Mouse (Mus musculus) MEL (cell line): Measurements from ENCODE around the gene Adgrg7. TPM values are rescaled to one million over a fixed set of nuclear protein-coding genes. Genes with fewer than 3 reads are reported as not detected.

ENCODE experiments used
- DNase-seq: peaks from one replicate; pipeline ENCODE4 v3.0.0; 2011; ENCODE audit warnings: low read depth, low spot score
- H3K27ac ChIP-seq: 2 replicates; pipeline ENCODE4 v1.5.1; 2012; ENCODE audit warnings: low read depth, mild to moderate bottlenecking, control low read depth, low read length, moderate library complexity; ENCODE audit not compliant: control insufficient read depth
- H3K27me3 ChIP-seq, 2 experiments: fragments of 150-350 bp in 1 of 2; sonication (generic) in 1 of 2; 2 replicates each; pipeline ENCODE4 v1.6.1; 2012; ENCODE audit warnings: low read length in 2 of 2, mild to moderate bottlenecking in 2 of 2, improper control_type of control experiment in 1 of 2, moderate library complexity in 1 of 2; ENCODE audit not compliant: insufficient read depth in 2 of 2, control insufficient read depth in 1 of 2
- H3K36me3 ChIP-seq, 2 experiments: 2 replicates each; pipeline ENCODE4 v1.6.1; 2012 to 2014; ENCODE audit warnings: low read length in 2 of 2, improper control_type of control experiment in 1 of 2, inconsistent platforms in 1 of 2, mild to moderate bottlenecking in 1 of 2; ENCODE audit not compliant: insufficient read depth in 2 of 2, control insufficient read depth in 1 of 2
- H3K4me1 ChIP-seq, 2 experiments: fragments of 150-350 bp in 1 of 2; sonication (generic) in 1 of 2; 2 replicates each; pipeline ENCODE4 v1.6.1; 2012; ENCODE audit warnings: low read length in 2 of 2, improper control_type of control experiment in 1 of 2, mild to moderate bottlenecking in 1 of 2; ENCODE audit not compliant: insufficient read depth in 2 of 2, control insufficient read depth in 1 of 2
- H3K4me3 ChIP-seq, 2 experiments: fragments of 150-350 bp in 1 of 2; sonication (generic) in 1 of 2; 2 replicates each; pipeline ENCODE4 v1.5.1; 2012; ENCODE audit warnings: low read depth in 2 of 2, low read length in 2 of 2, mild to moderate bottlenecking in 2 of 2, moderate library complexity in 2 of 2, control low read depth in 1 of 2, improper control_type of control experiment in 1 of 2; ENCODE audit not compliant: control insufficient read depth in 1 of 2, insufficient read depth in 1 of 2
- H3K79me2 ChIP-seq: 2 replicates; pipeline ENCODE4 v1.6.1; 2012; ENCODE audit warnings: mild to moderate bottlenecking, low read length, moderate library complexity; ENCODE audit not compliant: control insufficient read depth, poor library complexity, insufficient read depth
- H3K9ac ChIP-seq: 2 replicates; pipeline ENCODE4 v1.6.1; 2012; ENCODE audit warnings: low read depth, mild to moderate bottlenecking, control low read depth, low read length, moderate library complexity; ENCODE audit not compliant: control insufficient read depth, poor library complexity, severe bottlenecking
- H3K9me3 ChIP-seq: fragments of 150-350 bp; sonication (generic); replicated peaks from 2 replicates; pipeline ENCODE4 v1.6.1; 2012; ENCODE audit warnings: mild to moderate bottlenecking, low read length, improper control_type of control experiment, moderate library complexity; ENCODE audit not compliant: insufficient read depth
- CHD1 ChIP-seq: IDR thresholded peaks from 2 replicates; pipeline ENCODE4 v1.6.1; 2012; ENCODE audit warnings: low read depth, mild to moderate bottlenecking, inconsistent platforms, low read length, improper control_type of control experiment
- CTCF ChIP-seq, 3 experiments: IDR thresholded peaks in 2 of 3; conservative IDR thresholded peaks in 1 of 3; 2 replicates each; pipeline ENCODE4 v1.5.1; 2011 to 2012; ENCODE audit warnings: low read length in 3 of 3, low read depth in 2 of 3, mild to moderate bottlenecking in 2 of 3, improper control_type of control experiment in 1 of 3, inconsistent platforms in 1 of 3, mixed read lengths in 1 of 3, moderate library complexity in 1 of 3; ENCODE audit not compliant: control insufficient read depth in 1 of 3, insufficient read depth in 1 of 3, poor library complexity in 1 of 3, severe bottlenecking in 1 of 3
- ELF1 ChIP-seq: IDR thresholded peaks from 2 replicates; pipeline ENCODE4 v1.6.1; 2014; ENCODE audit warnings: low read depth, mild to moderate bottlenecking, inconsistent platforms, low read length, improper control_type of control experiment, moderate library complexity
- GATA1 ChIP-seq: IDR thresholded peaks from 2 replicates; pipeline ENCODE4 v1.6.1; 2011; ENCODE audit warnings: low read depth, low read length, improper control_type of control experiment
- HCFC1 ChIP-seq: IDR thresholded peaks from 2 replicates; pipeline ENCODE4 v1.6.1; 2012; ENCODE audit warnings: low read depth, mild to moderate bottlenecking, inconsistent platforms, low read length, improper control_type of control experiment, moderate library complexity
- MAZ ChIP-seq: IDR thresholded peaks from 2 replicates; pipeline ENCODE4 v1.6.1; 2012; ENCODE audit warnings: low read depth, mild to moderate bottlenecking, inconsistent platforms, low read length, improper control_type of control experiment
- MXI1 ChIP-seq: IDR thresholded peaks from 2 replicates; pipeline ENCODE4 v1.6.1; 2011; ENCODE audit warnings: mild to moderate bottlenecking, low read depth, low read length, improper control_type of control experiment
- MYB ChIP-seq: IDR thresholded peaks from 2 replicates; pipeline ENCODE4 v1.6.1; 2011; ENCODE audit warnings: mild to moderate bottlenecking, low read depth, low read length, improper control_type of control experiment
- MYC ChIP-seq: IDR thresholded peaks from 2 replicates; pipeline ENCODE4 v1.6.1; 2011; ENCODE audit warnings: low read depth, mild to moderate bottlenecking, low read length, improper control_type of control experiment, moderate library complexity
- NELFE ChIP-seq: IDR thresholded peaks from 2 replicates; pipeline ENCODE4 v1.6.1; 2011; ENCODE audit warnings: low read depth, low read length, improper control_type of control experiment
- NRF1 ChIP-seq: IDR thresholded peaks from 2 replicates; pipeline ENCODE4 v1.6.1; 2014; ENCODE audit warnings: low read depth, mild to moderate bottlenecking, inconsistent platforms, low read length, improper control_type of control experiment, moderate library complexity; ENCODE audit not compliant: poor library complexity, insufficient read depth, severe bottlenecking
- POLR2A ChIP-seq, 2 experiments: IDR thresholded peaks; 2 replicates each; pipeline ENCODE4 v1.6.1; 2011 to 2012; ENCODE audit warnings: low read length in 2 of 2, mild to moderate bottlenecking in 2 of 2, control low read depth in 1 of 2, improper control_type of control experiment in 1 of 2, low read depth in 1 of 2, moderate library complexity in 1 of 2; ENCODE audit not compliant: control insufficient read depth in 1 of 2, insufficient read depth in 1 of 2, poor library complexity in 1 of 2
- POLR2AphosphoS5 ChIP-seq: IDR thresholded peaks from 2 replicates; pipeline ENCODE4 v1.6.1; 2012; ENCODE audit warnings: low read depth, borderline replicate concordance, mild to moderate bottlenecking, inconsistent platforms, low read length, moderate library complexity, mixed read lengths
- RAD21 ChIP-seq: IDR thresholded peaks from 2 replicates; pipeline ENCODE4 v1.6.1; 2011; ENCODE audit warnings: mild to moderate bottlenecking, low read depth, low read length, improper control_type of control experiment
- RCOR1 ChIP-seq: IDR thresholded peaks from 2 replicates; pipeline ENCODE4 v1.6.1; 2012; ENCODE audit warnings: low read depth, mild to moderate bottlenecking, inconsistent platforms, low read length, improper control_type of control experiment
- SMC3 ChIP-seq: IDR thresholded peaks from 2 replicates; pipeline ENCODE4 v1.6.1; 2011; ENCODE audit warnings: low read depth, low read length, improper control_type of control experiment
- TCF12 ChIP-seq: IDR thresholded peaks from 2 replicates; pipeline ENCODE4 v1.6.1; 2014; ENCODE audit warnings: low read depth, mild to moderate bottlenecking, inconsistent platforms, low read length, improper control_type of control experiment, moderate library complexity
- USF1 ChIP-seq: IDR thresholded peaks from 2 replicates; pipeline ENCODE4 v1.6.1; 2014; ENCODE audit warnings: low read depth, mild to moderate bottlenecking, inconsistent platforms, low read length, improper control_type of control experiment, moderate library complexity
- ZC3H11A ChIP-seq: IDR thresholded peaks from 2 replicates; pipeline ENCODE4 v1.6.1; 2012; ENCODE audit warnings: low read depth, mild to moderate bottlenecking, inconsistent platforms, low read length, improper control_type of control experiment
- ZNF384 ChIP-seq: IDR thresholded peaks from 2 replicates; pipeline ENCODE4 v1.6.1; 2012; ENCODE audit warnings: low read depth, mild to moderate bottlenecking, inconsistent platforms, low read length, improper control_type of control experiment
- polyA plus RNA-seq, 2 experiments: library from polyadenylated mRNA; stranded (reverse) in 1 of 2; unstranded in 1 of 2; fragments of >175 nt in 1 of 2; fragments of >200 nt in 1 of 2; gene quantifications; 2 replicates each; pipeline versions ENCODE4 v1.2.1 to v1.2.4; 2012; ENCODE audit warnings: low replicate concordance in 2 of 2, low read depth in 1 of 2; ENCODE audit not compliant: insufficient read length in 2 of 2, insufficient read depth in 1 of 2, missing spikeins in 1 of 2
- total RNA-seq: library from RNA; depleted of rRNA; stranded (reverse); fragments of 300-350 nt; gene quantifications from 2 replicates; pipeline ENCODE4 v1.2.3, GENCODE M21; 2012; rRNA removed

Adgrg7 gene
- total and polyA plus RNA-seq, 3 experiments = 40.5 to 45.4 TPM; not detected in 1

DNA sequence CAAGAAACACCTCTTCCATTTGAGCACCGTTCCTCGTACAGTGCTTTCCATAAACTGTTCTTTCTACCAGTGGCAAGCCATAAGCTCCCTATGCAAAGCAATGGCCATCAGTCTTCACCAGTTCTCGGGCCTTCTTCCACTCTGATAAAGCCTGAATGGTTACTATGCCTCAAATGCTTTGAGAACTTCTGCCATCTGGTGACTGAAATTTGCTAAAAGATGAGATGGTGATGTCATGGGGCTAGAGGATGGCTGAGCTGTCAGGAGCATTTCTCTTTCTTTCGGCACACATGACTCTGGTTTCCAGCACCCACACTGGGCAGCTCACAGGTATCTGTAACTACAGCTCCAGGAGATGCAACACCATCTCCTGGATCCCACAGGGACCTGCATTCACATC, 118.5 kb downstream of the Adgrg7 start:
- no peaks in the 10 kb centered on the region for H3K36me3 ChIP-seq
- no peak overlapping the region for H3K27ac ChIP-seq
- H3K9me3 ChIP-seq = no peaks in the 10 kb centered on the region
- TF ChIP-seq MXI1 (no peak), NRF1 (no peak), ZC3H11A (peak; percentile 18; the same call in 1 of the 2 replicates), CTCF (IDR thresholded peaks at IDR 0.05 in 2 of 3, conservative IDR thresholded peaks at IDR 0.05 in 1 of 3; ENCODE audit: control insufficient read depth in 1 of 3, insufficient read depth in 1 of 3, low read depth in 2 of 3, low read length in 3 of 3, poor library complexity in 1 of 3, severe bottlenecking in 1 of 3) (peak in 1 of 3 experiments; percentile 32; a peak in 2 of 6 replicates), CHD1 (no peak), TCF12 (no peak), SMC3 (peak; percentile 41), POLR2AphosphoS5 (no peak), MYC (no peak), RCOR1 (no peak), RAD21 (peak; percentile 26), GATA1 (no peak), ELF1 (no peak), USF1 (no peak), MAZ (no peak), MYB (no peak), POLR2A (IDR thresholded peaks at IDR 0.05; ENCODE audit: control insufficient read depth in 1 of 2, insufficient read depth in 1 of 2, low read depth in 1 of 2, low read length in 2 of 2, poor library complexity in 1 of 2) (no peak), NELFE (no peak), HCFC1 (no peak), ZNF384 (no peak)
- H3K27me3 ChIP-seq = no peaks in the 10 kb centered on the region
- H3K79me2 ChIP-seq = no peaks in the 10 kb centered on the region
- no peak overlapping the region for H3K9ac ChIP-seq
- H3K4me3 ChIP-seq = no peak overlapping the region
- no peaks in the 10 kb centered on the region for H3K4me1 ChIP-seq
- DNase-seq = no peak

Other genes with a start within 250 kb of the Adgrg7 start
- gene Tfg, start 78.4 kb downstream of the Adgrg7 start, total RNA-seq = 50.9 and 52.2 TPM in 2 replicates
- gene Tfg, start 78.4 kb downstream of the Adgrg7 start, polyA plus RNA-seq = 100 to 1,000 TPM in 1 of 2 experiments, not detected in 1; 113 TPM
- not detected in 2 replicates for gene Tmem45a, start 90.3 kb upstream of the Adgrg7 start, total RNA-seq
- not detected for gene Tmem45a, start 90.3 kb upstream of the Adgrg7 start, polyA plus RNA-seq
- gene Lnp1, start 132.2 kb upstream of the Adgrg7 start, total RNA-seq = not detected in 2 replicates
- gene Lnp1, start 132.2 kb upstream of the Adgrg7 start, polyA plus RNA-seq = not detected